Mouse (Mus musculus) spleen, adult 18-20 months (tissue): ENCODE measurements at regions not wholly inside any gene's neighbourhood (a gene's known extent, or its start where the extent isn't known, plus 50 kb on each side); places are given as distances from the start of the nearest gene placed in this dataset.

ENCODE experiments used
- DNase-seq, 2 experiments: peaks; one replicate each; pipeline ENCODE4 v3.0.0; 2022; ENCODE audit warnings: mixed read lengths in 2 of 2

GRCm38 (mm10) chr14:24956528-24957210 is 469.7 kb downstream of the Rps24 start:
- no peak for DNase-seq

GRCm38 (mm10) chr14:24957392-24957791 is 470.5 kb downstream of the Rps24 start:
- DNase-seq: no peak

- no peak for DNase-seq
Measured at GRCm38 (mm10) chr14:24958821-24959220, 471.9 kb downstream of the Rps24 start.

- DNase-seq: no peak
Measured at GRCm38 (mm10) chr14:24959401-24959800, 472.5 kb downstream of the Rps24 start.

GRCm38 (mm10) chr14:24960082-24960482 is 473.2 kb downstream of the Rps24 start:
- no peak for DNase-seq

GRCm38 (mm10) chr14:24960875-24961274 is 473.9 kb downstream of the Rps24 start:
- DNase-seq: no peak

GRCm38 (mm10) chr14:24961721-24962120 is 474.8 kb downstream of the Rps24 start:
- no peak for DNase-seq

- no peak for DNase-seq
Measured at GRCm38 (mm10) chr14:24969584-24969983, 482.7 kb downstream of the Rps24 start.

- DNase-seq: no peak
Measured at GRCm38 (mm10) chr14:24972357-24972756, 485.4 kb downstream of the Rps24 start.

- no peak for DNase-seq
Measured at GRCm38 (mm10) chr14:24973039-24973438, 485.9 kb upstream of the Zmiz1 start.

- DNase-seq: no peak
Measured at GRCm38 (mm10) chr14:24973591-24973990, 485.4 kb upstream of the Zmiz1 start.

GRCm38 (mm10) chr14:24982489-24982888 is 476.5 kb upstream of the Zmiz1 start:
- DNase-seq: no peak

GRCm38 (mm10) chr14:24983279-24983678 is 475.7 kb upstream of the Zmiz1 start:
- peak in 1 of 2 experiments; percentile 7 for DNase-seq

- DNase-seq: no peak
Measured at GRCm38 (mm10) chr14:24985806-24986359, 473.1 kb upstream of the Zmiz1 start.

- DNase-seq: no peak
Measured at GRCm38 (mm10) chr14:24986404-24986803, 472.6 kb upstream of the Zmiz1 start.

GRCm38 (mm10) chr14:24993751-24994658 is 465.0 kb upstream of the Zmiz1 start:
- DNase-seq: no peak

- DNase-seq: no peak
Measured at GRCm38 (mm10) chr14:24995226-24995625, 463.8 kb upstream of the Zmiz1 start.

- no peak for DNase-seq
Measured at GRCm38 (mm10) chr14:24997786-24998509, 461.0 kb upstream of the Zmiz1 start.

- no peak for DNase-seq
Measured at GRCm38 (mm10) chr14:24999008-24999572, 459.9 kb upstream of the Zmiz1 start.

- DNase-seq: no peak
Measured at GRCm38 (mm10) chr14:25005241-25005946, 453.6 kb upstream of the Zmiz1 start.

GRCm38 (mm10) chr14:25011926-25012325 is 447.1 kb upstream of the Zmiz1 start:
- no peak for DNase-seq
